Mouse (Mus musculus) CH12.LX (cell line): Measurements from ENCODE around the gene Foxe1. TPM values are rescaled to one million over a fixed set of nuclear protein-coding genes. Genes with fewer than 3 reads are reported as not detected.

Source experiments
- DNase-seq: peaks from one replicate; pipeline ENCODE4 v3.0.0-alpha.2; 2013; ENCODE audit errors: extremely low read depth
- H3K27ac ChIP-seq: 2 replicates; pipeline ENCODE4 v1.5.1; 2012; ENCODE audit warnings: low read depth, mild to moderate bottlenecking, control low read depth, moderate library complexity; ENCODE audit not compliant: insufficient read depth
- H3K27me3 ChIP-seq: replicated peaks from 2 replicates; pipeline ENCODE3; 2012; ENCODE audit warnings: inconsistent platforms
- H3K36me3 ChIP-seq, 2 experiments: replicated peaks in 1 of 2; 2 replicates each; pipeline versions ENCODE3 to v1.6.1; 2012; ENCODE audit warnings: inconsistent platforms in 1 of 2, low read length in 1 of 2, mild to moderate bottlenecking in 1 of 2, mixed read lengths in 1 of 2, moderate library complexity in 1 of 2; ENCODE audit not compliant: control insufficient read depth in 1 of 2, insufficient read depth in 1 of 2
- H3K4me1 ChIP-seq, 2 experiments: 2 replicates each; pipeline ENCODE4 v1.6.1; 2012; ENCODE audit warnings: inconsistent platforms in 1 of 2, moderate library complexity in 1 of 2; ENCODE audit not compliant: insufficient read depth in 2 of 2, control insufficient read depth in 1 of 2
- H3K4me2 ChIP-seq: 2 replicates; pipeline ENCODE4 v1.6.1; 2012; ENCODE audit warnings: low read depth, mild to moderate bottlenecking, control low read depth; ENCODE audit not compliant: poor library complexity, insufficient read depth, severe bottlenecking
- H3K4me3 ChIP-seq, 3 experiments: fragments of 150-350 bp in 1 of 3; sonication (generic) in 1 of 3; replicated peaks in 1 of 3; 2 replicates each; pipeline versions ENCODE3 to v1.5.1; 2011 to 2012; ENCODE audit warnings: low read depth in 2 of 3, low read length in 2 of 3, mild to moderate bottlenecking in 2 of 3, moderate library complexity in 2 of 3, control low read depth in 1 of 3, improper control_type of control experiment in 1 of 3, inconsistent platforms in 1 of 3, mixed read lengths in 1 of 3; ENCODE audit not compliant: poor library complexity in 1 of 3
- H3K79me2 ChIP-seq: replicated peaks from 2 replicates; pipeline ENCODE4 v1.6.1; 2012; ENCODE audit warnings: mild to moderate bottlenecking, moderate library complexity; ENCODE audit not compliant: control insufficient read depth, poor library complexity, insufficient read depth, severe bottlenecking; ENCODE audit errors: extremely low read depth
- H3K9ac ChIP-seq: 2 replicates; pipeline ENCODE4 v1.6.1; 2012; ENCODE audit warnings: low read depth, mild to moderate bottlenecking, control low read depth, moderate library complexity; ENCODE audit not compliant: insufficient read depth
- H3K9me3 ChIP-seq: replicated peaks from 2 replicates; pipeline ENCODE3; 2012; ENCODE audit warnings: low read length, inconsistent platforms, mixed read lengths
- BHLHE40 ChIP-seq: IDR thresholded peaks from 2 replicates; pipeline ENCODE4 v1.6.1; 2011; ENCODE audit warnings: mild to moderate bottlenecking, low read depth, low read length, improper control_type of control experiment
- CHD2 ChIP-seq: IDR thresholded peaks from 2 replicates; pipeline ENCODE4 v1.6.1; 2011; ENCODE audit warnings: low read length, improper control_type of control experiment
- CTCF ChIP-seq, 2 experiments: IDR thresholded peaks in 1 of 2; conservative IDR thresholded peaks in 1 of 2; 2 replicates each; pipeline ENCODE4 v1.5.1; 2011 to 2012; ENCODE audit warnings: low read depth in 2 of 2, low read length in 2 of 2, improper control_type of control experiment in 1 of 2, inconsistent platforms in 1 of 2, mild to moderate bottlenecking in 1 of 2, moderate library complexity in 1 of 2
- E2F4 ChIP-seq: IDR thresholded peaks from 2 replicates; pipeline ENCODE4 v1.6.1; 2011; ENCODE audit warnings: low read depth, low read length, improper control_type of control experiment; ENCODE audit not compliant: insufficient replicate concordance
- ELF1 ChIP-seq: IDR thresholded peaks from 2 replicates; pipeline ENCODE4 v1.6.1; 2014; ENCODE audit warnings: low read depth, mild to moderate bottlenecking, inconsistent platforms, low read length, improper control_type of control experiment
- EP300 ChIP-seq: IDR thresholded peaks from 2 replicates; pipeline ENCODE4 v1.6.1; 2011; ENCODE audit warnings: low read length, improper control_type of control experiment
- GABPA ChIP-seq: IDR thresholded peaks from 2 replicates; pipeline ENCODE4 v1.6.1; 2012; ENCODE audit warnings: low read depth, low read length, improper control_type of control experiment, inconsistent platforms; ENCODE audit not compliant: insufficient replicate concordance
- JUN ChIP-seq: IDR thresholded peaks from 2 replicates; pipeline ENCODE4 v1.6.1; 2011; ENCODE audit warnings: low read depth, mild to moderate bottlenecking, low read length, improper control_type of control experiment, moderate library complexity; ENCODE audit not compliant: insufficient read depth
- KAT2A ChIP-seq: IDR thresholded peaks from 2 replicates; pipeline ENCODE4 v1.6.1; 2012; ENCODE audit warnings: low read length, improper control_type of control experiment, inconsistent platforms; ENCODE audit not compliant: insufficient replicate concordance
- MAZ ChIP-seq: IDR thresholded peaks from 2 replicates; pipeline ENCODE4 v1.6.1; 2012; ENCODE audit warnings: low read depth, mild to moderate bottlenecking, inconsistent platforms, low read length, improper control_type of control experiment, moderate library complexity
- RAD21 ChIP-seq: IDR thresholded peaks from 2 replicates; pipeline ENCODE4 v1.6.1; 2011; ENCODE audit warnings: low read depth, mild to moderate bottlenecking, low read length, improper control_type of control experiment, moderate library complexity
- SIN3A ChIP-seq: IDR thresholded peaks from 2 replicates; pipeline ENCODE4 v1.6.1; 2012; ENCODE audit warnings: low read length, improper control_type of control experiment, inconsistent platforms
- SMC3 ChIP-seq: IDR thresholded peaks from 2 replicates; pipeline ENCODE4 v1.6.1; 2011; ENCODE audit warnings: low read depth, low read length, improper control_type of control experiment
- TBP ChIP-seq: conservative IDR thresholded peaks from 2 replicates; pipeline ENCODE4 v1.6.1; 2011; ENCODE audit warnings: low read depth, low read length, improper control_type of control experiment
- TCF12 ChIP-seq: IDR thresholded peaks from 2 replicates; pipeline ENCODE4 v1.6.1; 2014; ENCODE audit warnings: low read depth, mild to moderate bottlenecking, inconsistent platforms, low read length, improper control_type of control experiment
- UBTF ChIP-seq: IDR thresholded peaks from 2 replicates; pipeline ENCODE4 v1.6.1; 2012; ENCODE audit warnings: low read depth, mild to moderate bottlenecking, inconsistent platforms, low read length, improper control_type of control experiment, moderate library complexity
- ZC3H11A ChIP-seq: IDR thresholded peaks from 2 replicates; pipeline ENCODE4 v1.6.1; 2012; ENCODE audit warnings: low read depth, mild to moderate bottlenecking, inconsistent platforms, low read length, improper control_type of control experiment
- dilution Hi-C: fragments of 300-500 bp; cut with MboI; formaldehyde crosslinking; loops from 2 replicates; pipeline ENCODE4 v1.14.3; 2020; ENCODE audit warnings: low sequenced_read_pairs; ENCODE audit not compliant: extremely low pct_unique_long_range_greater_than_20kb, extremely low pct_ligation_motif_present
- in situ Hi-C: fragments of 300-500 bp; cut with MboI; formaldehyde crosslinking; loops from 3 replicates; pipeline ENCODE4 v1.14.3; 2019; ENCODE audit warnings: low sequenced_read_pairs, low pct_ligation_motif_present, low pct_unique_long_range_greater_than_20kb, mixed read lengths
- polyA plus RNA-seq: library from polyadenylated mRNA; unstranded; fragments of >175 nt; gene quantifications from 2 replicates; pipeline ENCODE4 v1.2.1, GENCODE M21; 2012; ENCODE audit warnings: low read depth; ENCODE audit not compliant: insufficient read length
- total RNA-seq, 2 experiments: library from RNA; depleted of rRNA; stranded (reverse); fragments of 300-350 nt in 1 of 2; fragments of >200 nt in 1 of 2; gene quantifications; 2 replicates each; pipeline ENCODE4 v1.2.3; 2012 to 2014

Gene Foxe1
- total and polyA plus RNA-seq, 3 experiments: not detected

GRCm38 (mm10) chr4:46370406-46370805 lies 27.0 kb downstream of the Foxe1 start:
- H3K27ac ChIP-seq: no peak overlapping the region
- in situ Hi-C loops: no loop called here
- H3K9ac ChIP-seq: no peak overlapping the region
- no peak overlapping the region for H3K4me3 ChIP-seq
- TF ChIP-seq MAZ (no peak), UBTF (no peak)
- no peaks in the 10 kb centered on the region for H3K9me3 ChIP-seq
- H3K36me3 ChIP-seq: peaks cover 4 to 10% of the 10 kb centered on the region in 2 experiments
- no peaks in the 10 kb centered on the region for H3K27me3 ChIP-seq
- H3K4me2 ChIP-seq: no peak overlapping the region
- peaks cover 0 to 11% of the 10 kb centered on the region in 2 experiments; a peak in 1 of 4 replicates for H3K4me1 ChIP-seq
- H3K79me2 ChIP-seq: no peaks in the 10 kb centered on the region
- DNase-seq: no peak
- dilution Hi-C loops: no loop called here

DNA sequence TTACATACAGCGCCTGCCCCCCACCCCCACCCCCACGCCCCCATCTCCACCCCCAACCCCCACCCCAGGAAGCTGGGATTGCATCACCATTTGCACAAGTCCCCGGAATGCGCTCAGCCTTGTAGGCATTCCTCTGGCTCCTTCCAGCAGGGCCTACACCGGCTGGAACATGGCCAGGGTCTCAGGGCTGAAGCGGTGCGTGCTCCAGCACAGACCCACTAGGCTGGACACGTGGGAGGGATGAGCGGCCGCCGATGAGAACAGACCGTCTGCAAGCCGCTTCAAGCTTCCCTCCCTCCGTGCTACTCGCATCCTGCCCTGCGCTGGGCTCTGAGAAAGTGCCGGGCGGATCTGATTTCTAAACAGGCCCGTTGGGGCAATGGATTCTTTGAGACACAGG lies 27.6 kb downstream of the Foxe1 start:
- dilution Hi-C loops: no loop called here

GRCm38 (mm10) chr4:46374455-46374854 lies 31.0 kb downstream of the Foxe1 start:
- no peak overlapping the region for H3K9ac ChIP-seq
- TF ChIP-seq SIN3A (no peak), TBP (no peak), JUN (no peak), CTCF (conservative IDR thresholded peaks at IDR 0.05 in 1 of 2, IDR thresholded peaks at IDR 0.05 in 1 of 2; ENCODE audit: low read depth in 2 of 2, low read length in 2 of 2) (peak; percentile 38 to 64), KAT2A (no peak), RAD21 (peak; percentile 34), GABPA (no peak), SMC3 (peak; percentile 43; the same call in 1 of the 2 replicates), EP300 (no peak), ZC3H11A (no peak), ELF1 (no peak), CHD2 (no peak), BHLHE40 (no peak), E2F4 (no peak), TCF12 (no peak)
- H3K79me2 ChIP-seq: no peaks in the 10 kb centered on the region
- dilution Hi-C loops (no loop called here), in situ Hi-C loops (no loop called here)
- peaks cover 24 to 49% of the 10 kb centered on the region in 2 experiments for H3K36me3 ChIP-seq
- DNase-seq: no peak
- H3K4me1 ChIP-seq: peaks cover 0 to 11% of the 10 kb centered on the region in 2 experiments; a peak in 1 of 4 replicates
- H3K4me2 ChIP-seq: no peak overlapping the region
- no peaks in the 10 kb centered on the region for H3K9me3 ChIP-seq
- H3K27me3 ChIP-seq: no peaks in the 10 kb centered on the region
- H3K4me3 ChIP-seq: no peak overlapping the region
- no peak overlapping the region for H3K27ac ChIP-seq

More for the DNA sequence above, 27.6 kb downstream of the Foxe1 start:
- Histone ChIP-seq H3K4me2 (no peak overlapping the region), H3K36me3 (peaks cover 9 to 16% of the 10 kb centered on the region in 2 experiments), H3K27me3 (no peaks in the 10 kb centered on the region), H3K27ac (no peak overlapping the region), H3K79me2 (no peaks in the 10 kb centered on the region), H3K9ac (no peak overlapping the region), H3K9me3 (no peaks in the 10 kb centered on the region)
- no peak for DNase-seq
- no peak for TF ChIP-seq EP300
- TF ChIP-seq SMC3: no peak
- no peak for TF ChIP-seq SIN3A
- TF ChIP-seq, all 38 proteins: peak for 0
- in situ Hi-C loops: no loop called here
- H3K4me1 ChIP-seq: peaks cover 0 to 11% of the 10 kb centered on the region in 2 experiments; a peak in 1 of 4 replicates
- H3K4me3 ChIP-seq: no peak overlapping the region
